Mouse (Mus musculus): Measurements from ENCODE around the gene Cdh4. TPM values are rescaled to one million over a fixed set of nuclear protein-coding genes. Genes with fewer than 3 reads are reported as not detected.

Cdh4 gene
- polyA plus RNA-seq, 1 experiment from 2014 or later, result 4.6 TPM

DNA sequence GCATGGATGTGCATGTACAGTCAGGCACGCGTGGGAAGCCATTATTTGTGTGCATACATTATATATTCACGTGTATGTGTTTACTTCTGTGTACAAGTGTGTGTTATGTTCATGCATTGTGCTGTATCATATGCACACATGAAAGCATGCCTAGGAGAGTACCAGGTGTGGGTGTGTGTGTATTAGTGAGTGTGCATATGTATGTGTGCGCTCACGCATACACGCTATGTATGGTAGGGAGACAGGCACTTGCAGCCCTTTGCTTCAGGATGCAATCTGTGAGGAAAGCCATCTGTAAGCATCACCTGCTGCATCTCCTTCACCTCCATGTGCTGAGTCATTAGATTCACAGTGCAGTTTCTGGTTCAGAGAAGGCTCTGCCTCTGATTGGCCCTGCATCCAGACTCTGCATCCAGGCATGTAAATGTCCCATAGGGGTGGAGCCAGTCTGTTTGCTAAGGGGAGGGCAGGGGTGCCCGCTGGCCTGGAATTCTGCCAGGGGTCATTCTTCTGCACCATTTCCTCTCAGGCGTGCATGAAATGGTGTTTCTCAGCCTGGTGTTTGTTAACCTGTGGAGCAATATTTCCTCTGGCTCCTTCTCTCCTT lies 25.7 kb downstream of the Cdh4 start:
- no peaks in the 10 kb centered on the region for H3K36me3 ChIP-seq
- H3K4me3 ChIP-seq, result no peak overlapping the region
- 87% methylated on average over 8 of the region's 8 CpGs for WGBS
- no peaks in the 10 kb centered on the region for H3K27me3 ChIP-seq
- H3K9me3 ChIP-seq, result peaks cover 34% of the 10 kb centered on the region
- H3K4me1 ChIP-seq, result no peaks in the 10 kb centered on the region
- no peak overlapping the region for H3K9ac ChIP-seq
- no peak overlapping the region for H3K27ac ChIP-seq
- no peak overlapping the region for H3K4me2 ChIP-seq
- ATAC-seq (ENCODE audit: insufficient number of reproducible peaks, insufficient read depth, low FRiP score, low TSS enrichment, low read depth), result no peak

DNA sequence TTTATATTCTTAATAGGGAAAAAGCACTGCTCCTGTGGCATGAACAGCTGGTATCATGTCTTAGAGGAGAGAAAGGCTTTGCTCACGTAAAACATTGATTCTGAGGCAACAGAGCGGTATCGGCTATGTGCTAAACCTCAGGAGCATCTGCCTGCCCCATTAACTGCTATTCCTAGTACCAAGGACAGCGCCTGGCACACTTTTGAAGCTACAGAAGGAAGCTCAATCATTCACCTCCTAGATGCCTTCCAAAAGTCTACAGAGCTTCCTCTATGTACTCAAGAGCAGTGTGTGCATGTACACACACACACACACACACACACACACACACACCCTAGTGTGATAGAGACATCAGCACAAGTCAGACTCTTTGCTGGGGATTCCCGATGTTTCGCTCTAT lies 34.4 kb downstream of the Cdh4 start:
- ATAC-seq (ENCODE audit: insufficient number of reproducible peaks, insufficient read depth, low FRiP score, low TSS enrichment, low read depth), result no peak
- H3K9me3 ChIP-seq, result no peaks in the 10 kb centered on the region
- H3K9ac ChIP-seq, result no peak overlapping the region
- WGBS, result 80% methylated on average over 6 of the region's 6 CpGs
- H3K36me3 ChIP-seq, result no peaks in the 10 kb centered on the region
- H3K4me3 ChIP-seq, result no peak overlapping the region
- no peaks in the 10 kb centered on the region for H3K27me3 ChIP-seq
- H3K4me2 ChIP-seq, result no peak overlapping the region
- H3K4me1 ChIP-seq, result no peaks in the 10 kb centered on the region
- no peak overlapping the region for H3K27ac ChIP-seq

DNA sequence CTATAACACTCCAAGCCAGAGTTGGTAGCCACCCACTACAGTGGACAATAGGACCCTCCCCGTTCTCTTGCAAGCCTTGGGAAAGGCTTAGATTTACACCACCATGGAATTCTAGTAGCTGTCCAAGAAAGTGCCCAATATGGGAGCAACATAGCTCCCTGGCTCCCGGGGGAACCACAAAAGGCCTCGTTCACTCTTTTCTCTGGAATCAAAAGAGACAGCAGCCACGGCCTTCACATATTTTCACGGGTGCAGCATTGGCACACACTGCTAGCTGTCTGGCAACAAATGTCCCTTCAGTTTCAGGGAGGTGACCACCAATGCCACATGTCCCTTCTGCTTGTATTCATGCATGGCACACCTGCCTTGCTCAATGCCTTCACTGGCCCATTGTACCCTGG lies 38.6 kb downstream of the Cdh4 start:
- Histone ChIP-seq H3K27me3 (no peaks in the 10 kb centered on the region), H3K4me1 (no peaks in the 10 kb centered on the region), H3K36me3 (no peaks in the 10 kb centered on the region), H3K9ac (no peak overlapping the region), H3K4me3 (no peak overlapping the region), H3K9me3 (no peaks in the 10 kb centered on the region), H3K4me2 (no peak overlapping the region), H3K27ac (no peak overlapping the region)
- WGBS, result 82% methylated on average over 5 of the region's 5 CpGs
- no peak for ATAC-seq (ENCODE audit: insufficient number of reproducible peaks, insufficient read depth, low FRiP score, low TSS enrichment, low read depth)

DNA sequence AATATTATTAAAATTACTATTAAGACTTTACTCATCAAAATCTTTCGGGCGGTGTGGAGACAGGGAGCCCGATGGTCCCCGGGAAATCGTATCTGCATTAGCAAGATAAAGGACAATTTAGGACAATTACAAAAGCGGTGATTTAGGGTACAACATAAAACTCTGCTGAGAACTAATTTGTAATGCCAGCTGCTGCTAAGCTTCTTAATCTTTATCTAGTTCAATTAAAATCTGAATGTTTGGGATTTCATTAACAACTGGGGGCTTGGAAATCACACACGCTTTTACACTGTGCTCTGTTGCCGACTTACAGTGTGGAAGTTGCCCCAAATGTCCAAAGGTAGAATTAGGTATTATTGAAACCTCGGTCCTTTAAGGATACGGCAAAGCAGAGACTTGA lies 39.1 kb downstream of the Cdh4 start:
- Histone ChIP-seq H3K4me3 (no peak overlapping the region), H3K4me2 (no peak overlapping the region)

DNA sequence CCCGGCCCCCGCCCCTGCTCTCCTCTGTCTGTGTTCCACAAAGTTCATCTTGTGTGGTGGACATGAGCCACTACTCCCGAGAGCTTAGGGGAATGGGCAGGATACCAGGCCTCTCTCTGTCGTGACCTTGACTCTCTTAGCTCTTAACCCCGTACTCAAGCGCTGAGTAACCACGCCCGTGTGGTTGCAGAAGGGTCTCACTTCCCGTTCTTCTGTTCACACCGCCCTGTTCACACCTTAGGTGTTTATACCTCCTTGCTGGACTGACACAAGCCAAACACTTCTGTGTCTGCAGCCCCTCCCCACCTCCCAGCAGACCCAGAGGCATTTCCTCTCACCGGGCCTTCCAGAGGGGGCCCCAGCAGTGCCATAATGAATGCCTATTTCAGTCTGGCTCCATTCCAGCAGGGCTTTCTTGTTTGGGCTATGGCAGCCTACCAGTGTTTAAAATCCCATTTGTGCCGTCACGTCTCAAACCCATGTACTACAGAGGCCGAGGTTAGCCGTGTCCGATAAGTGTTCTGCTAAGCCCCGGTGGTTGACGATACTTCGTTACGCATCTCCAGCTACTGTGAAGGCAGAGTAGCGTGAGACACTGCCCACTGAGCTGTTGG lies 46.4 kb downstream of the Cdh4 start:
- no peak for ATAC-seq (ENCODE audit: insufficient number of reproducible peaks, insufficient read depth, low FRiP score, low TSS enrichment, low read depth)
- no peaks in the 10 kb centered on the region for H3K9me3 ChIP-seq
- 77% methylated on average over 21 of the region's 21 CpGs for WGBS
- H3K9ac ChIP-seq, result no peak overlapping the region
- 0 out of 2 replicates have a peak, but pooled peaks cover 2% of the 10 kb centered on the region for H3K27me3 ChIP-seq
- peaks cover 5% of the 10 kb centered on the region; the same call in 1 of the 2 replicates for H3K4me1 ChIP-seq
- H3K36me3 ChIP-seq, result no peaks in the 10 kb centered on the region
- H3K4me3 ChIP-seq, result no peak overlapping the region
- H3K4me2 ChIP-seq, result no peak overlapping the region
- H3K27ac ChIP-seq, result no peak overlapping the region

More for the DNA sequence above, 39.1 kb downstream of the Cdh4 start:
- H3K27me3 ChIP-seq, result no peaks in the 10 kb centered on the region
- no peaks in the 10 kb centered on the region for H3K36me3 ChIP-seq
- no peaks in the 10 kb centered on the region for H3K9me3 ChIP-seq
- no peak overlapping the region for H3K9ac ChIP-seq
- no peak overlapping the region for H3K27ac ChIP-seq
- 84% methylated on average over 10 of the region's 10 CpGs for WGBS
- H3K4me1 ChIP-seq, result no peaks in the 10 kb centered on the region
- ATAC-seq (ENCODE audit: insufficient number of reproducible peaks, insufficient read depth, low FRiP score, low TSS enrichment, low read depth), result no peak

DNA sequence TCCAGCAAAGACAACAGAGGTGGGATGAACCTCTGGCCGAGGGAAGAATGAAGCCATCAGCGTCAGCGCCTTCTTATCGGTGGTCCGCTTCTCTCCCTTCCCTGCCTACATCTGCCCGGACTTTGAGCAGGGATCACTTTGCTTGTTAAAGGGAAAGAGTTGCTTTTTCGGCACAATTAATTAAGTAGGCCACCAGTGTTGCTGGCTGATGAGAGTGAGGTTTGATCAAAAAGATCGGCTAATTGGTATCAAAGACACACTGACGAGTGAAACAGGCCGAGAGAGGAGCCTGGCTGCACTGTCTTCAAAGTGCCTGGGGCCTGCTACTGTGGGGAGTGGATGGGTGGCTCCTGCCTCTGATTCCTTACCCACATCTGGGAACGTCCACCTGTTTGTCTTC lies 49.7 kb downstream of the Cdh4 start:
- WGBS, result 64% methylated on average over 11 of the region's 11 CpGs
- H3K27ac ChIP-seq, result no peak overlapping the region
- H3K4me1 ChIP-seq, result peaks cover 5% of the 10 kb centered on the region; the same call in 1 of the 2 replicates
- H3K27me3 ChIP-seq, result 0 out of 2 replicates have a peak, but pooled peaks cover 3% of the 10 kb centered on the region
- H3K36me3 ChIP-seq, result no peaks in the 10 kb centered on the region
- H3K9ac ChIP-seq, result no peak overlapping the region
- H3K4me3 ChIP-seq, result no peak overlapping the region
- ATAC-seq (ENCODE audit: insufficient number of reproducible peaks, insufficient read depth, low FRiP score, low TSS enrichment, low read depth), result no peak
- no peaks in the 10 kb centered on the region for H3K9me3 ChIP-seq
- H3K4me2 ChIP-seq, result no peak overlapping the region

DNA sequence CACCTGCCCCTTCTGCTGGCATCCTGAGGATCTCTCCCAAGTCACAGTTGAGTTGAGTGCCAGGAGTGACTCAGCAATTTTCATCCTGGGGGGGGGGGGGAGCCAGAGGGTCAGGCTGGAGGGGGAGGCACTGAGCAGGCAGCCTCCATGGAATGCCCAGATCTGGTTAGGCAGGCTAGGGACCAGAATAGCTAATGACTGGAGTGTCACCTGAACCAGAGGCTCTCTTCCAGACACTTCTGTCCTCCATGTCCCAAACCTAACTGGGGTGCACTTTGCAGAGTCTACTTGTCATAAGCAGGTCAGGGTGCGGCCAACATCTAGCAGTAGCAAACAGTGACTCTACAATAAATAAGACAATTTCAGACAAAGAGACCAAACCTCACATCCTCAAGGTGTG lies 52.0 kb downstream of the Cdh4 start:
- Histone ChIP-seq H3K4me1 (no peaks in the 10 kb centered on the region), H3K27ac (no peak overlapping the region), H3K9me3 (no peaks in the 10 kb centered on the region), H3K36me3 (no peaks in the 10 kb centered on the region), H3K4me2 (no peak overlapping the region), H3K27me3 (0 out of 2 replicates have a peak, but pooled peaks cover 3% of the 10 kb centered on the region), H3K4me3 (no peak overlapping the region), H3K9ac (no peak overlapping the region)
- no peak for ATAC-seq (ENCODE audit: insufficient number of reproducible peaks, insufficient read depth, low FRiP score, low TSS enrichment, low read depth)
- 95% methylated on average over 1 of the region's 1 CpGs for WGBS

DNA sequence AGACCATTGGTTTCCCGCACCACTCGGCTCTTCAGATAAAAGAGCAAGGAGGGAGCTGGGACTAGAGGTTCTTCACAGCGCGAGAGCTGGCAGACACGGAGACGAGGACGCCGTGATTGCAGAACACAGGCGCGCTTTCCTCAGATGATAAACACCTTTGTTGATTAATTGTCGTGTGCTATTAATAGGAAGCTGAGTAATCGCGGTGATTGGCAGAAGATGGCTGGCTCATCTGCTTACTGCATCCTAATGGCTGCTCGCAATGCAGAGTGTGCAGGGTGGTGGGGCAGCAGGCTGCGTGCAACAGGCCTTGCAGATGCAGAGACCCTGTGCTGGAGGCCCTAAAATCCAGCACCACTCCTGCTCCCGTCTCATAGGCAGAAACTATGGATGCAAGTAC lies 68.2 kb downstream of the Cdh4 start:
- 90% methylated on average over 16 of the region's 16 CpGs for WGBS
- no peak for ATAC-seq (ENCODE audit: insufficient number of reproducible peaks, insufficient read depth, low FRiP score, low TSS enrichment, low read depth)

DNA sequence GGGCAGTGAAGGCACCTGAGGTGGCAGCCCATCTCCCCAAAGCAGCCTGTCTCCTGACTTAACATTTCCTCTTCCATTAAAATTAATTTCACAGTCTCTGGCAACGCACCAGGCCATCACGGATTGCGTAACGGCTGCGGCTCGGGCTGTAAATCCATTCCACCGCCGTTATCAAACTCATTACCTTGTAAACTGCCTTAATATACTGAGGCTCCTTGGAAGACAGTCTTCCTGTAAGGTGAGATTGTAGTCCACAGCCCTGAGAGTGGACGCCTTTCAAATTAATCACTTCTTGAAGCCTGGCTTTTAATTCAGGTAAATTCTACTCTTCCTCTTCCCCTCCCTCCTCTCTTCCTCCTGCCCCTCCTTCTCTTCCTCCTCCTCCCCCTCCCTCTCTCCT lies 74.3 kb downstream of the Cdh4 start:
- Histone ChIP-seq H3K4me1 (peaks cover 26% of the 10 kb centered on the region), H3K9me3 (no peaks in the 10 kb centered on the region), H3K4me2 (no peak overlapping the region), H3K9ac (no peak overlapping the region), H3K27me3 (no peaks in the 10 kb centered on the region), H3K36me3 (no peaks in the 10 kb centered on the region), H3K27ac (no peak overlapping the region), H3K4me3 (no peak overlapping the region)
- ATAC-seq (ENCODE audit: insufficient number of reproducible peaks, insufficient read depth, low FRiP score, low TSS enrichment, low read depth), result no peak
- WGBS, result 80% methylated on average over 9 of the region's 9 CpGs

More for the DNA sequence above, 68.2 kb downstream of the Cdh4 start:
- Histone ChIP-seq H3K9me3 (no peaks in the 10 kb centered on the region), H3K27me3 (no peaks in the 10 kb centered on the region), H3K4me2 (no peak overlapping the region), H3K27ac (no peak overlapping the region), H3K36me3 (no peaks in the 10 kb centered on the region), H3K9ac (no peak overlapping the region), H3K4me3 (no peak overlapping the region), H3K4me1 (no peaks in the 10 kb centered on the region)

DNA sequence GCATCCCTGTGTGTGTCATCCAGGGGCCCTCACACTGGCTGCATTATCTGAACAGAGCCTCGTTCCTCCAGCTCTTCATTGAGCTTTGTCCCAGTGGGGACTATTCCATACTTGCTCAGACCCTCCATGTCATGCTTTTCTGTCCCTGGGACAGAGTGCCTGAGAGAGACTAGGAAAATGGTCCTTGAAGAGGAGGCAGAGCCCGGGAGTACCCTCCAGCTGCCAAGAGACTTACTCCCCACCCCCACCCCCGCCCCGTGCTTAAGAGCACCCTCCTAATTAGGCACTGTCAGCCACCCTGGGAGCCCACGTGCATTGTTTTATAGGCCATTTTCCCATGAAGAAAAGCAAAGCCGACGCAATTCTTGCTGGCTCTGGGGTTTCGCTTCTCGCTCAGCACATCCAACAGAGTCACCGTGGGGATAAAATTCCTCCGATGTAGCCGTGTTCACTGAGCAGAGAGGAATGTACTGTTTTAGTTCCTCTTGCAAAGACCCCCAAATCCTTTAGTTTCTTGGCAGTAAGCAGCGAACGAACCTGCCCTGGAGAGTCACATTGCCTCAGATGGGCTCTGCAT lies 76.3 kb downstream of the Cdh4 start:
- no peak for ATAC-seq (ENCODE audit: insufficient number of reproducible peaks, insufficient read depth, low FRiP score, low TSS enrichment, low read depth)
- no peak overlapping the region for H3K27ac ChIP-seq
- WGBS, result 37% methylated on average over 14 of the region's 14 CpGs
- H3K36me3 ChIP-seq, result no peaks in the 10 kb centered on the region
- no peak overlapping the region; the same call in 1 of the 2 replicates for H3K4me2 ChIP-seq
- peaks cover 41% of the 10 kb centered on the region for H3K4me1 ChIP-seq
- no peaks in the 10 kb centered on the region for H3K9me3 ChIP-seq
- H3K9ac ChIP-seq, result no peak overlapping the region
- H3K27me3 ChIP-seq, result peaks cover 7% of the 10 kb centered on the region; the same call in 1 of the 2 replicates
- no peak overlapping the region for H3K4me3 ChIP-seq

DNA sequence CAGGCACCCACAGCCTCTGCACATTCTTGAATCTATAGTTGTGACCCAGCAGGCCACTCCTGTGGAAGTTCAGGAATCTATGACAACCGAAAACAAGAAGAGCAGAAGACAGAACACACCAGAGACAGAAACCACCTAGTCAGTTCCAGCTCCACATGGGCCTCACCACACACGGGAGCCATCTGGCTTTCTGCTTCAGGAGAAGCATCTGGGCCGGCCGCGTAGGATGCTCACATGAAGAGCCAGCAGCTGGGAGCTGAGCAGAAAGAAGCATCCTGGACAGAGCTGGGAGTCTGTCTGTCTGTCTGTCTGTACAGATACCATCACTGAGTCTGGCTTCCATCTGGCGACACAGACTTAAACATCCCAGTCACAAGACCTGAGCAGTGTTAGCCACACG lies 76.9 kb downstream of the Cdh4 start:
- Histone ChIP-seq H3K9ac (no peak overlapping the region), H3K27ac (no peak overlapping the region), H3K36me3 (no peaks in the 10 kb centered on the region), H3K4me1 (peaks cover 41% of the 10 kb centered on the region), H3K4me3 (no peak overlapping the region), H3K9me3 (no peaks in the 10 kb centered on the region), H3K27me3 (peaks cover 7% of the 10 kb centered on the region; the same call in 1 of the 2 replicates), H3K4me2 (no peak overlapping the region)
- no peak for ATAC-seq (ENCODE audit: insufficient number of reproducible peaks, insufficient read depth, low FRiP score, low TSS enrichment, low read depth)
- WGBS, result 71% methylated on average over 7 of the region's 7 CpGs

DNA sequence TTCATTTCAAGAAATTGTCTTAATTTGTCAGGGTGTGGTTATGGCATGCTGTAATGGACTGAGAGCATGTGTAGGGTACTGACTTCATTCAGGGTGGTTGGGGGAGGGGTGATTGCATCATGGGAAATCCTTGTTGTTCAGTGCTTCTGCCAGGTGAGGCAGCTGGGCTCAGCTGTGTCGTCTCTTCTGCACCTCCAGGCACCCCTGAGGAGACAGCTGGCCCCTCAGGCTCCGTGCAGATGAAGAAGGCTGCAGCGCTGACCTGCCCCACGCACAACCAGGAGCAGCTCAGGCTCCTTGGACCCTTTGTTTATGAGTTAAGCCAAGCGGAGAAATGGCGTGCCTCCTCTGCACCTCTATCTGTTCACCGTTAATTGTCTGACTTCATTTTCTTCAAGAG lies 77.7 kb downstream of the Cdh4 start:
- 60% methylated on average over 7 of the region's 7 CpGs for WGBS
- no peak overlapping the region for H3K9ac ChIP-seq
- no peak for ATAC-seq (ENCODE audit: insufficient number of reproducible peaks, insufficient read depth, low FRiP score, low TSS enrichment, low read depth)
- H3K4me2 ChIP-seq, result no peak overlapping the region
- no peak overlapping the region for H3K4me3 ChIP-seq
- H3K9me3 ChIP-seq, result no peaks in the 10 kb centered on the region
- H3K27me3 ChIP-seq, result peaks cover 7% of the 10 kb centered on the region; the same call in 1 of the 2 replicates
- H3K27ac ChIP-seq, result no peak overlapping the region
- H3K36me3 ChIP-seq, result no peaks in the 10 kb centered on the region
- H3K4me1 ChIP-seq, result peaks cover 41% of the 10 kb centered on the region

Measured in embryonic facial prominence, embryonic 13.5 days (tissue).